Mouse (Mus musculus): ENCODE measurements at regions not wholly inside any gene's neighbourhood (a gene's known extent, or its start where the extent isn't known, plus 50 kb on each side); places are given as distances from the start of the nearest gene placed in this dataset.

- no peak overlapping the region for H3K4me3 ChIP-seq (replicated peaks in 1 of 3; ENCODE audit: low read depth in 2 of 3, low read length in 2 of 3, poor library complexity in 1 of 3)
These were observed 89.4 kb upstream of the Ptpn1 start for GRCm38 (mm10) chr2:167842473-167842872.

GRCm38 (mm10) chr2:167841339-167842240 lies 90.3 kb upstream of the Ptpn1 start:
- no peaks in the 10 kb centered on the region for H3K9me3 ChIP-seq (replicated peaks; ENCODE audit: low read length)
- no peak overlapping the region for H3K9ac ChIP-seq (ENCODE audit: insufficient read depth, low read depth)
- H3K27ac ChIP-seq (ENCODE audit: insufficient read depth, low read depth) = no peak overlapping the region
- H3K4me3 ChIP-seq (replicated peaks in 1 of 3; ENCODE audit: low read depth in 2 of 3, low read length in 2 of 3, poor library complexity in 1 of 3) = no peak overlapping the region
- no peak for DNase-seq (ENCODE audit: extremely low read depth)
- peaks cover 90% of the 10 kb centered on the region for H3K27me3 ChIP-seq (replicated peaks)
- H3K4me2 ChIP-seq (ENCODE audit: insufficient read depth, low read depth, poor library complexity, severe bottlenecking) = no peak overlapping the region
- no peaks in the 10 kb centered on the region for H3K4me1 ChIP-seq (ENCODE audit: control insufficient read depth in 1 of 2, insufficient read depth in 2 of 2)
- in situ Hi-C loops (cut with MboI; ENCODE audit: low pct_ligation_motif_present, low pct_unique_long_range_greater_than_20kb, low sequenced_read_pairs) = no loop called here
- dilution Hi-C loops (cut with MboI; ENCODE audit: extremely low pct_ligation_motif_present, extremely low pct_unique_long_range_greater_than_20kb, low sequenced_read_pairs) = no loop called here
- H3K79me2 ChIP-seq (replicated peaks; ENCODE audit: control insufficient read depth, extremely low read depth, insufficient read depth, poor library complexity, severe bottlenecking) = no peaks in the 10 kb centered on the region
- H3K36me3 ChIP-seq (replicated peaks in 1 of 2; ENCODE audit: control insufficient read depth in 1 of 2, insufficient read depth in 1 of 2, low read length in 1 of 2) = no peaks in the 10 kb centered on the region
- no peak for TF ChIP-seq MXI1 (IDR thresholded peaks at IDR 0.05; ENCODE audit: low read depth, low read length)

More at GRCm38 (mm10) chr2:167842473-167842872, 89.4 kb upstream of the Ptpn1 start:
- in situ Hi-C loops (cut with MboI; ENCODE audit: low pct_ligation_motif_present, low pct_unique_long_range_greater_than_20kb, low sequenced_read_pairs) (no loop called here), dilution Hi-C loops (cut with MboI; ENCODE audit: extremely low pct_ligation_motif_present, extremely low pct_unique_long_range_greater_than_20kb, low sequenced_read_pairs) (no loop called here)
- Histone ChIP-seq H3K9me3 (replicated peaks; ENCODE audit: low read length) (no peaks in the 10 kb centered on the region), H3K79me2 (replicated peaks; ENCODE audit: control insufficient read depth, extremely low read depth, insufficient read depth, poor library complexity, severe bottlenecking) (no peaks in the 10 kb centered on the region), H3K36me3 (replicated peaks in 1 of 2; ENCODE audit: control insufficient read depth in 1 of 2, insufficient read depth in 1 of 2, low read length in 1 of 2) (no peaks in the 10 kb centered on the region), H3K9ac (ENCODE audit: insufficient read depth, low read depth) (no peak overlapping the region), H3K27ac (ENCODE audit: insufficient read depth, low read depth) (no peak overlapping the region), H3K27me3 (replicated peaks) (peaks cover 91% of the 10 kb centered on the region), H3K4me1 (ENCODE audit: control insufficient read depth in 1 of 2, insufficient read depth in 2 of 2) (no peaks in the 10 kb centered on the region), H3K4me2 (ENCODE audit: insufficient read depth, low read depth, poor library complexity, severe bottlenecking) (no peak overlapping the region)
- DNase-seq (ENCODE audit: extremely low read depth) = no peak
- TF ChIP-seq IRF4 (IDR thresholded peaks at IDR 0.05; ENCODE audit: low read depth, low read length) (no peak), USF2 (conservative IDR thresholded peaks at IDR 0.05; ENCODE audit: low read depth, low read length) (no peak), BHLHE40 (IDR thresholded peaks at IDR 0.05; ENCODE audit: low read depth, low read length) (no peak), RCOR1 (conservative IDR thresholded peaks at IDR 0.05; ENCODE audit: low read depth, low read length) (no peak), MAFK (IDR thresholded peaks at IDR 0.05; ENCODE audit: insufficient replicate concordance, low read length) (no peak), HCFC1 (IDR thresholded peaks at IDR 0.05; ENCODE audit: low read depth, low read length) (no peak), CHD1 (IDR thresholded peaks at IDR 0.05; ENCODE audit: low read depth, low read length) (no peak), MAZ (IDR thresholded peaks at IDR 0.05; ENCODE audit: low read depth, low read length) (no peak), ZNF384 (IDR thresholded peaks at IDR 0.05; ENCODE audit: low read depth, low read length) (no peak), JUN (IDR thresholded peaks at IDR 0.05; ENCODE audit: insufficient read depth, low read depth, low read length) (no peak), EP300 (IDR thresholded peaks at IDR 0.05; ENCODE audit: low read length) (no peak), MAX (IDR thresholded peaks at IDR 0.05; ENCODE audit: low read length) (no peak), ETS1 (conservative IDR thresholded peaks at IDR 0.05; ENCODE audit: low read depth, low read length) (no peak), MYC (IDR thresholded peaks at IDR 0.05; ENCODE audit: low read depth, low read length) (no peak), E2F4 (IDR thresholded peaks at IDR 0.05; ENCODE audit: insufficient replicate concordance, low read depth, low read length) (no peak), TCF12 (IDR thresholded peaks at IDR 0.05; ENCODE audit: low read depth, low read length) (no peak), CHD2 (IDR thresholded peaks at IDR 0.05; ENCODE audit: low read length) (no peak)
